Mouse (Mus musculus) CH12.LX (cell line): ENCODE results near the gene S100a10. TPM values are rescaled to one million over a fixed set of nuclear protein-coding genes. Genes with fewer than 3 reads are reported as not detected.

Experiments
- DNase-seq: peaks from one replicate; pipeline ENCODE4 v3.0.0-alpha.2; 2013; ENCODE audit errors: extremely low read depth
- H3K27ac ChIP-seq: 2 replicates; pipeline ENCODE4 v1.5.1; 2012; ENCODE audit warnings: low read depth, mild to moderate bottlenecking, control low read depth, moderate library complexity; ENCODE audit not compliant: insufficient read depth
- H3K27me3 ChIP-seq: replicated peaks from 2 replicates; pipeline ENCODE3; 2012; ENCODE audit warnings: inconsistent platforms
- H3K36me3 ChIP-seq, 2 experiments: replicated peaks in 1 of 2; 2 replicates each; pipeline versions ENCODE3 to v1.6.1; 2012; ENCODE audit warnings: inconsistent platforms in 1 of 2, low read length in 1 of 2, mild to moderate bottlenecking in 1 of 2, mixed read lengths in 1 of 2, moderate library complexity in 1 of 2; ENCODE audit not compliant: control insufficient read depth in 1 of 2, insufficient read depth in 1 of 2
- H3K4me1 ChIP-seq, 2 experiments: 2 replicates each; pipeline ENCODE4 v1.6.1; 2012; ENCODE audit warnings: inconsistent platforms in 1 of 2, moderate library complexity in 1 of 2; ENCODE audit not compliant: insufficient read depth in 2 of 2, control insufficient read depth in 1 of 2
- H3K4me2 ChIP-seq: 2 replicates; pipeline ENCODE4 v1.6.1; 2012; ENCODE audit warnings: low read depth, mild to moderate bottlenecking, control low read depth; ENCODE audit not compliant: poor library complexity, insufficient read depth, severe bottlenecking
- H3K4me3 ChIP-seq, 3 experiments: fragments of 150-350 bp in 1 of 3; sonication (generic) in 1 of 3; replicated peaks in 1 of 3; 2 replicates each; pipeline versions ENCODE3 to v1.5.1; 2011 to 2012; ENCODE audit warnings: low read depth in 2 of 3, low read length in 2 of 3, mild to moderate bottlenecking in 2 of 3, moderate library complexity in 2 of 3, control low read depth in 1 of 3, improper control_type of control experiment in 1 of 3, inconsistent platforms in 1 of 3, mixed read lengths in 1 of 3; ENCODE audit not compliant: poor library complexity in 1 of 3
- H3K79me2 ChIP-seq: replicated peaks from 2 replicates; pipeline ENCODE4 v1.6.1; 2012; ENCODE audit warnings: mild to moderate bottlenecking, moderate library complexity; ENCODE audit not compliant: control insufficient read depth, poor library complexity, insufficient read depth, severe bottlenecking; ENCODE audit errors: extremely low read depth
- H3K9ac ChIP-seq: 2 replicates; pipeline ENCODE4 v1.6.1; 2012; ENCODE audit warnings: low read depth, mild to moderate bottlenecking, control low read depth, moderate library complexity; ENCODE audit not compliant: insufficient read depth
- H3K9me3 ChIP-seq: replicated peaks from 2 replicates; pipeline ENCODE3; 2012; ENCODE audit warnings: low read length, inconsistent platforms, mixed read lengths
- BHLHE40 ChIP-seq: IDR thresholded peaks from 2 replicates; pipeline ENCODE4 v1.6.1; 2011; ENCODE audit warnings: mild to moderate bottlenecking, low read depth, low read length, improper control_type of control experiment
- CHD1 ChIP-seq: IDR thresholded peaks from 2 replicates; pipeline ENCODE4 v1.6.1; 2012; ENCODE audit warnings: low read depth, low read length, improper control_type of control experiment, inconsistent platforms
- CHD2 ChIP-seq: IDR thresholded peaks from 2 replicates; pipeline ENCODE4 v1.6.1; 2011; ENCODE audit warnings: low read length, improper control_type of control experiment
- CTCF ChIP-seq, 2 experiments: IDR thresholded peaks in 1 of 2; conservative IDR thresholded peaks in 1 of 2; 2 replicates each; pipeline ENCODE4 v1.5.1; 2011 to 2012; ENCODE audit warnings: low read depth in 2 of 2, low read length in 2 of 2, improper control_type of control experiment in 1 of 2, inconsistent platforms in 1 of 2, mild to moderate bottlenecking in 1 of 2, moderate library complexity in 1 of 2
- E2F4 ChIP-seq: IDR thresholded peaks from 2 replicates; pipeline ENCODE4 v1.6.1; 2011; ENCODE audit warnings: low read depth, low read length, improper control_type of control experiment; ENCODE audit not compliant: insufficient replicate concordance
- ELF1 ChIP-seq: IDR thresholded peaks from 2 replicates; pipeline ENCODE4 v1.6.1; 2014; ENCODE audit warnings: low read depth, mild to moderate bottlenecking, inconsistent platforms, low read length, improper control_type of control experiment
- EP300 ChIP-seq: IDR thresholded peaks from 2 replicates; pipeline ENCODE4 v1.6.1; 2011; ENCODE audit warnings: low read length, improper control_type of control experiment
- ETS1 ChIP-seq: conservative IDR thresholded peaks from 2 replicates; pipeline ENCODE4 v1.6.1; 2012; ENCODE audit warnings: low read depth, mild to moderate bottlenecking, inconsistent platforms, low read length, improper control_type of control experiment, moderate library complexity
- GABPA ChIP-seq: IDR thresholded peaks from 2 replicates; pipeline ENCODE4 v1.6.1; 2012; ENCODE audit warnings: low read depth, low read length, improper control_type of control experiment, inconsistent platforms; ENCODE audit not compliant: insufficient replicate concordance
- HCFC1 ChIP-seq: IDR thresholded peaks from 2 replicates; pipeline ENCODE4 v1.6.1; 2012; ENCODE audit warnings: low read depth, mild to moderate bottlenecking, inconsistent platforms, low read length, improper control_type of control experiment
- IRF4 ChIP-seq: IDR thresholded peaks from 2 replicates; pipeline ENCODE4 v1.6.1; 2014; ENCODE audit warnings: low read depth, mild to moderate bottlenecking, inconsistent platforms, low read length, improper control_type of control experiment
- JUN ChIP-seq: IDR thresholded peaks from 2 replicates; pipeline ENCODE4 v1.6.1; 2011; ENCODE audit warnings: low read depth, mild to moderate bottlenecking, low read length, improper control_type of control experiment, moderate library complexity; ENCODE audit not compliant: insufficient read depth
- JUND ChIP-seq: conservative IDR thresholded peaks from 2 replicates; pipeline ENCODE4 v1.6.1; 2011; ENCODE audit warnings: low read depth, low read length, improper control_type of control experiment
- KAT2A ChIP-seq: IDR thresholded peaks from 2 replicates; pipeline ENCODE4 v1.6.1; 2012; ENCODE audit warnings: low read length, improper control_type of control experiment, inconsistent platforms; ENCODE audit not compliant: insufficient replicate concordance
- MAFK ChIP-seq: IDR thresholded peaks from 2 replicates; pipeline ENCODE4 v1.6.1; 2011; ENCODE audit warnings: low read length, improper control_type of control experiment; ENCODE audit not compliant: insufficient replicate concordance
- MAX ChIP-seq: IDR thresholded peaks from 2 replicates; pipeline ENCODE4 v1.6.1; 2011; ENCODE audit warnings: low read length, improper control_type of control experiment
- MAZ ChIP-seq: IDR thresholded peaks from 2 replicates; pipeline ENCODE4 v1.6.1; 2012; ENCODE audit warnings: low read depth, mild to moderate bottlenecking, inconsistent platforms, low read length, improper control_type of control experiment, moderate library complexity
- MEF2A ChIP-seq: IDR thresholded peaks from 2 replicates; pipeline ENCODE4 v1.6.1; 2014; ENCODE audit warnings: low read depth, mild to moderate bottlenecking, inconsistent platforms, low read length, improper control_type of control experiment, borderline replicate concordance
- MYC ChIP-seq: IDR thresholded peaks from 2 replicates; pipeline ENCODE4 v1.6.1; 2011; ENCODE audit warnings: low read depth, mild to moderate bottlenecking, improper control_type of control experiment, low read length
- NELFE ChIP-seq: IDR thresholded peaks from 2 replicates; pipeline ENCODE4 v1.6.1; 2011; ENCODE audit warnings: low read depth, low read length, improper control_type of control experiment
- NRF1 ChIP-seq: IDR thresholded peaks from 2 replicates; pipeline ENCODE4 v1.6.1; 2014; ENCODE audit warnings: low read depth, mild to moderate bottlenecking, inconsistent platforms, low read length, improper control_type of control experiment, moderate library complexity
- PAX5 ChIP-seq: IDR thresholded peaks from 2 replicates; pipeline ENCODE4 v1.6.1; 2012; ENCODE audit warnings: low read length, inconsistent platforms, mixed read lengths
- POLR2A ChIP-seq: IDR thresholded peaks from 2 replicates; pipeline ENCODE4 v1.6.1; 2011; ENCODE audit warnings: low read depth, mild to moderate bottlenecking, improper control_type of control experiment, low read length
- POLR2AphosphoS2 ChIP-seq: IDR thresholded peaks from 2 replicates; pipeline ENCODE4 v1.6.1; 2011; ENCODE audit warnings: low read depth, low read length, improper control_type of control experiment
- RAD21 ChIP-seq: IDR thresholded peaks from 2 replicates; pipeline ENCODE4 v1.6.1; 2011; ENCODE audit warnings: low read depth, mild to moderate bottlenecking, low read length, improper control_type of control experiment, moderate library complexity
- RCOR1 ChIP-seq: conservative IDR thresholded peaks from 2 replicates; pipeline ENCODE4 v1.6.1; 2012; ENCODE audit warnings: low read depth, mild to moderate bottlenecking, inconsistent platforms, low read length, improper control_type of control experiment
- SIN3A ChIP-seq: IDR thresholded peaks from 2 replicates; pipeline ENCODE4 v1.6.1; 2012; ENCODE audit warnings: low read length, improper control_type of control experiment, inconsistent platforms
- SMC3 ChIP-seq: IDR thresholded peaks from 2 replicates; pipeline ENCODE4 v1.6.1; 2011; ENCODE audit warnings: low read depth, low read length, improper control_type of control experiment
- TBP ChIP-seq: conservative IDR thresholded peaks from 2 replicates; pipeline ENCODE4 v1.6.1; 2011; ENCODE audit warnings: low read depth, low read length, improper control_type of control experiment
- TCF12 ChIP-seq: IDR thresholded peaks from 2 replicates; pipeline ENCODE4 v1.6.1; 2014; ENCODE audit warnings: low read depth, mild to moderate bottlenecking, inconsistent platforms, low read length, improper control_type of control experiment
- UBTF ChIP-seq: IDR thresholded peaks from 2 replicates; pipeline ENCODE4 v1.6.1; 2012; ENCODE audit warnings: low read depth, mild to moderate bottlenecking, inconsistent platforms, low read length, improper control_type of control experiment, moderate library complexity
- USF1 ChIP-seq: IDR thresholded peaks from 2 replicates; pipeline ENCODE4 v1.6.1; 2014; ENCODE audit warnings: low read depth, mild to moderate bottlenecking, inconsistent platforms, low read length, improper control_type of control experiment
- USF2 ChIP-seq: conservative IDR thresholded peaks from 2 replicates; pipeline ENCODE4 v1.6.1; 2011; ENCODE audit warnings: low read depth, low read length, improper control_type of control experiment
- ZC3H11A ChIP-seq: IDR thresholded peaks from 2 replicates; pipeline ENCODE4 v1.6.1; 2012; ENCODE audit warnings: low read depth, mild to moderate bottlenecking, inconsistent platforms, low read length, improper control_type of control experiment
- ZKSCAN1 ChIP-seq: IDR thresholded peaks from 2 replicates; pipeline ENCODE4 v1.6.1; 2012; ENCODE audit warnings: low read depth, inconsistent platforms, low read length, improper control_type of control experiment, borderline replicate concordance
- ZMIZ1 ChIP-seq: IDR thresholded peaks from 2 replicates; pipeline ENCODE4 v1.6.1; 2012; ENCODE audit warnings: low read depth, mild to moderate bottlenecking, inconsistent platforms, low read length, improper control_type of control experiment
- ZNF384 ChIP-seq: IDR thresholded peaks from 2 replicates; pipeline ENCODE4 v1.6.1; 2012; ENCODE audit warnings: low read depth, low read length, improper control_type of control experiment, inconsistent platforms
- dilution Hi-C: fragments of 300-500 bp; cut with MboI; formaldehyde crosslinking; loops from 2 replicates; pipeline ENCODE4 v1.14.3; 2020; ENCODE audit warnings: low sequenced_read_pairs; ENCODE audit not compliant: extremely low pct_unique_long_range_greater_than_20kb, extremely low pct_ligation_motif_present
- in situ Hi-C: fragments of 300-500 bp; cut with MboI; formaldehyde crosslinking; loops from 3 replicates; pipeline ENCODE4 v1.14.3; 2019; ENCODE audit warnings: low sequenced_read_pairs, low pct_ligation_motif_present, low pct_unique_long_range_greater_than_20kb, mixed read lengths
- polyA plus RNA-seq: library from polyadenylated mRNA; unstranded; fragments of >175 nt; gene quantifications from 2 replicates; pipeline ENCODE4 v1.2.1, GENCODE M21; 2012; ENCODE audit warnings: low read depth; ENCODE audit not compliant: insufficient read length
- total RNA-seq, 2 experiments: library from RNA; depleted of rRNA; stranded (reverse); fragments of 300-350 nt in 1 of 2; fragments of >200 nt in 1 of 2; gene quantifications; 2 replicates each; pipeline ENCODE4 v1.2.3; 2012 to 2014

The S100a10 gene
- total and polyA plus RNA-seq, 3 experiments, result 213 to 429 (median 352) TPM

DNA sequence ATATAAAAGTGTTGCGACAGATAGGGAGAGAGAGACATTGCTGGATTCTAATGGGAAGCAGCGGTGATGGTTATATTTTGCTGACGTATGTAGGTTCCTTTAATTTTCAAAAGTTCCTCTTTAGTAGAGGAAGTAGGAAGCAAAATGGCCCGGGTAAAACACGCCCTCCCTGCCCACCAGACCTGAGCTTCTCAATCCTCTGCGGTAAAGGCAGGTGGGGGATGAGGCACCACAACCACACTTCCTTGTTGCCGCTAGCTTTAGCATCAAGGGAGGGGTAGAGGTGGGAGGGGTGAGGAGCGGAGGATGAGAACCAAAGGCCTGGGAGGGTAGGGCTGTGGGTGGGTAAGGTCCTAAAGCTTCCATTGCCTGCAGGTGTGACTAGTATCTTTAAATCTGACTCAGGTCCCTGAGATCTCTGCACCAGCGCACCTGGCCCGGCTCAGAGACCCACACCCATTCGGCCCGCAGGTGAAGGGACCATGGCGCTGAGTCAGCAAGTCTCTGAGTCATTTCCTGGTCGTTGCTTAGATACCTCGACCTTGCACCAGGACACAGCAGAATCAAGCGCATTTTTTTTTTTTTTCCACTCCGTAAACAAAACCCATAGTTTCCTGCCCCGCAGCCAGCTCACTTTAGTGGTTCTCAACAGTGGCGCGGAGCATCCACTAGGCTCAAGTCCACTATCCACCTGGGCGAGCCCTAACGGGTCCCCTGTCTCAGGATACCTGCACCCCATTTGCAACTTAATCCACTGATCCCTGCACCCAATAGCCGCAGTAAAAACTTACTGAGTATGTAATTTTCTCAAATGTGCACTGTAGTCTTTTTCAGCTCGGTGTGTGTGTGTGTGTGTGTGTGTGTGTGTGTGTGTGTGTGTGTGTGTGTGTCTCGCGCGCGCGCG is 48.7 kb upstream of the S100a10 start:
- peaks cover 2 to 28% of the 10 kb centered on the region in 2 experiments; a peak in 2 of 4 replicates for H3K4me1 ChIP-seq
- H3K4me2 ChIP-seq, result peak overlapping the region; percentile 98
- H3K79me2 ChIP-seq, result no peaks in the 10 kb centered on the region
- no peaks in the 10 kb centered on the region for H3K9me3 ChIP-seq
- peak overlapping the region; percentile 24 to 41 (median 25) for H3K4me3 ChIP-seq
- in situ Hi-C loops, result loop anchor here (10.0 kb wide), 1 partner anchor 99 kb away; no protein-coding TSS in a partner anchor
- dilution Hi-C loops, result no loop called here
- H3K36me3 ChIP-seq, result no peaks in the 10 kb centered on the region
- H3K9ac ChIP-seq, result no peak overlapping the region
- peak overlapping the region; percentile 58 for H3K27ac ChIP-seq
- no peaks in the 10 kb centered on the region for H3K27me3 ChIP-seq
- peak; percentile 92 for DNase-seq
- no peak for TF ChIP-seq PAX5
- TF ChIP-seq RCOR1, result peak; percentile 26; the same call in 1 of the 2 replicates
- TF ChIP-seq MAFK, result peak; percentile 97
- TF ChIP-seq MAZ, result peak; percentile 98
- TF ChIP-seq IRF4, result 0 out of 2 replicates have a peak, but pooled peaks have one; percentile 17
- TF ChIP-seq NRF1, result 0 out of 2 replicates have a peak, but pooled peaks have one; percentile 45
- no peak for TF ChIP-seq CHD1
- no peak for TF ChIP-seq USF1
- no peak for TF ChIP-seq ZMIZ1
- peak; percentile 55 for TF ChIP-seq ETS1
- peak; percentile 50; the same call in 1 of the 2 replicates for TF ChIP-seq NELFE
- TF ChIP-seq CTCF (conservative IDR thresholded peaks at IDR 0.05 in 1 of 2, IDR thresholded peaks at IDR 0.05 in 1 of 2; ENCODE audit: low read depth in 2 of 2, low read length in 2 of 2), result no peak
- no peak for TF ChIP-seq ZC3H11A
- TF ChIP-seq JUND, result peak; percentile 1; the same call in 1 of the 2 replicates
- no peak for TF ChIP-seq ZKSCAN1
- no peak for TF ChIP-seq RAD21
- no peak for TF ChIP-seq USF2
- TF ChIP-seq EP300, result peak; percentile 51
- TF ChIP-seq POLR2AphosphoS2, result no peak
- TF ChIP-seq MAX, result no peak
- peak; percentile 58; the same call in 1 of the 2 replicates for TF ChIP-seq HCFC1
- TF ChIP-seq CHD2, result peak; percentile 41; the same call in 1 of the 2 replicates
- TF ChIP-seq SMC3, result no peak
- TF ChIP-seq ELF1, result peak; percentile 87
- peak; percentile 21; the same call in 1 of the 2 replicates for TF ChIP-seq BHLHE40
- TF ChIP-seq UBTF, result no peak
- TF ChIP-seq GABPA, result no peak
- TF ChIP-seq KAT2A, result no peak
- 0 out of 2 replicates have a peak, but pooled peaks have one; percentile 7 for TF ChIP-seq JUN
- TF ChIP-seq SIN3A, result peak; percentile 79; the same call in 1 of the 2 replicates
- no peak for TF ChIP-seq E2F4
- peak; percentile 28; the same call in 1 of the 2 replicates for TF ChIP-seq TCF12
- no peak; the same call in 1 of the 2 replicates for TF ChIP-seq MEF2A
- TF ChIP-seq ZNF384, result peak; percentile 92
- TF ChIP-seq TBP, result no peak
- TF ChIP-seq MYC, result peak; percentile 44; the same call in 1 of the 2 replicates
- no peak; the same call in 1 of the 2 replicates for TF ChIP-seq POLR2A
